Mouse (Mus musculus) heart, embryonic 14.5 days (tissue): ENCODE measurements around the gene Iqcn. TPM values are rescaled to one million over a fixed set of nuclear protein-coding genes. Genes with fewer than 3 reads are reported as not detected.
A peak's percentile ranks its signal among the peaks of the same experiment; 100 is the strongest.

Experiments
- ATAC-seq: fragments of 200-750 bp; cut with Nextera tagmentation; 2 replicates; pipeline ENCODE4 v1.8.0; 2017; ENCODE audit warnings: low read depth, moderate TSS enrichment; ENCODE audit not compliant: insufficient number of reproducible peaks, insufficient read depth, low FRiP score
- H3K27ac ChIP-seq, 2 experiments: fragments of 200-500 bp in 1 of 2; fragments of 300-500 bp in 1 of 2; sonication (generic) in 1 of 2; replicated peaks in 1 of 2; 2 replicates each; pipeline ENCODE4 v1.5.1; 2012 to 2014; ENCODE audit warnings: low read depth in 2 of 2, low read length in 2 of 2, control low read depth in 1 of 2, mild to moderate bottlenecking in 1 of 2, mixed read lengths in 1 of 2; ENCODE audit not compliant: control insufficient read depth in 1 of 2, insufficient read depth in 1 of 2
- H3K27me3 ChIP-seq: fragments of 300-500 bp; sonication (generic); 2 replicates; pipeline ENCODE4 v1.6.1; 2014; ENCODE audit warnings: mild to moderate bottlenecking, low read length, control low read depth; ENCODE audit not compliant: control insufficient read depth, insufficient read depth
- H3K36me3 ChIP-seq: fragments of 300-500 bp; sonication (generic); 2 replicates; pipeline ENCODE4 v1.6.1; 2014; ENCODE audit warnings: mild to moderate bottlenecking, control low read depth, low read length, mixed read lengths; ENCODE audit not compliant: control insufficient read depth, insufficient read depth
- H3K4me1 ChIP-seq, 2 experiments: fragments of 200-500 bp in 1 of 2; fragments of 300-500 bp in 1 of 2; sonication (generic) in 1 of 2; 2 replicates each; pipeline ENCODE4 v1.6.1; 2012 to 2014; ENCODE audit warnings: low read length in 2 of 2, control low read depth in 1 of 2, mixed read lengths in 1 of 2; ENCODE audit not compliant: control insufficient read depth in 2 of 2, insufficient read depth in 2 of 2
- H3K4me2 ChIP-seq: fragments of 300-500 bp; sonication (generic); 2 replicates; pipeline ENCODE4 v1.6.1; 2014; ENCODE audit warnings: mild to moderate bottlenecking, low read length
- H3K4me3 ChIP-seq, 2 experiments: fragments of 200-500 bp in 1 of 2; fragments of 300-500 bp in 1 of 2; sonication (generic) in 1 of 2; 2 replicates each; pipeline ENCODE4 v1.5.1; 2012 to 2014; ENCODE audit warnings: low read length in 2 of 2, mild to moderate bottlenecking in 2 of 2, control low read depth in 1 of 2, low read depth in 1 of 2, moderate library complexity in 1 of 2; ENCODE audit not compliant: control insufficient read depth in 1 of 2, insufficient read depth in 1 of 2
- H3K9ac ChIP-seq: fragments of 300-500 bp; sonication (generic); 2 replicates; pipeline ENCODE4 v1.6.1; 2014; ENCODE audit warnings: mild to moderate bottlenecking, low read length
- H3K9me3 ChIP-seq: fragments of 300-500 bp; sonication (generic); 2 replicates; pipeline ENCODE4 v1.6.1; 2016; ENCODE audit warnings: low read length, control low read depth; ENCODE audit not compliant: control insufficient read depth
- WGBS: fragments of 180-500 bp; shearing (Covaris S2); extraction: QIAGEN DNeasy Blood & Tissue Kit; methylation state at CpG from one replicate; pipeline ENCODE4 v1.1.7; 2014; 5-methylcytosine and 5-hydroxymethylcytosine counted together
- polyA plus RNA-seq: library from polyadenylated mRNA; unstranded; fragments of >200 nt; fragmentation: Nextera tagmentation; extraction: Ambion mirVana; gene quantifications from 2 replicates; pipeline ENCODE4 v1.2.1, GENCODE M21; 2014

Iqcn gene
- polyA plus RNA-seq, 1 experiment from 2014 or later, result not detected

- Histone ChIP-seq H3K4me2 (no peak overlapping the region), H3K9ac (no peak overlapping the region), H3K36me3 (no peaks in the 10 kb centered on the region), H3K4me3 (no peak overlapping the region), H3K4me1 (peaks cover 6 to 18% of the 10 kb centered on the region in 2 experiments; a peak in 3 of 4 replicates), H3K27ac (no peak overlapping the region), H3K27me3 (peaks cover 82% of the 10 kb centered on the region), H3K9me3 (no peaks in the 10 kb centered on the region)
- 78% methylated on average over 18 of the region's 18 CpGs for WGBS
- no peak for ATAC-seq
Observed at GRCm38 (mm10) chr8:70747211-70747890, 44.1 kb downstream of the Iqcn start.

GRCm38 (mm10) chr8:70748246-70749096, 45.2 kb downstream of the Iqcn start:
- no peaks in the 10 kb centered on the region for H3K9me3 ChIP-seq
- H3K9ac ChIP-seq, result no peak overlapping the region
- no peak overlapping the region for H3K4me3 ChIP-seq
- peaks cover 71% of the 10 kb centered on the region for H3K27me3 ChIP-seq
- no peak overlapping the region for H3K27ac ChIP-seq
- no peak overlapping the region for H3K4me2 ChIP-seq
- peaks cover 10 to 17% of the 10 kb centered on the region in 2 experiments for H3K4me1 ChIP-seq
- 78% methylated on average over 23 of the region's 23 CpGs for WGBS
- no peaks in the 10 kb centered on the region for H3K36me3 ChIP-seq
- no peak for ATAC-seq

- Histone ChIP-seq H3K27ac (no peak overlapping the region), H3K9ac (no peak overlapping the region), H3K27me3 (peaks cover 64% of the 10 kb centered on the region), H3K4me3 (no peak overlapping the region), H3K36me3 (no peaks in the 10 kb centered on the region), H3K4me1 (peaks cover 14 to 19% of the 10 kb centered on the region in 2 experiments), H3K4me2 (no peak overlapping the region), H3K9me3 (no peaks in the 10 kb centered on the region)
- WGBS, result 69% methylated on average over 19 of the region's 19 CpGs
- ATAC-seq, result no peak
Observed at GRCm38 (mm10) chr8:70749097-70749674, 45.9 kb downstream of the Iqcn start.

- ATAC-seq, result no peak
- H3K27me3 ChIP-seq, result peaks cover 54% of the 10 kb centered on the region
Observed at GRCm38 (mm10) chr8:70750128-70750680, 46.9 kb downstream of the Iqcn start.

GRCm38 (mm10) chr8:70752000-70752764, 48.9 kb downstream of the Iqcn start:
- H3K9me3 ChIP-seq, result no peaks in the 10 kb centered on the region
- peaks cover 34% of the 10 kb centered on the region for H3K27me3 ChIP-seq
- peaks cover 13% of the 10 kb centered on the region for H3K36me3 ChIP-seq
- no peak overlapping the region for H3K4me3 ChIP-seq
- 0 out of 2 replicates have a peak overlapping the region, but pooled peaks have one; percentile 51 for H3K9ac ChIP-seq
- 25% methylated on average over 11 of the region's 11 CpGs for whole genome bisulfite sequencing
- no peak for ATAC-seq
- no peak overlapping the region for H3K4me2 ChIP-seq
- H3K4me1 ChIP-seq, result peaks cover 15 to 27% of the 10 kb centered on the region in 2 experiments
- peak overlapping the region; percentile 69 to 70; a peak in 3 of 4 replicates for H3K27ac ChIP-seq

More at GRCm38 (mm10) chr8:70750128-70750680, 46.9 kb downstream of the Iqcn start:
- Histone ChIP-seq H3K36me3 (no peaks in the 10 kb centered on the region), H3K27ac (no peak overlapping the region), H3K4me1 (peaks cover 15 to 22% of the 10 kb centered on the region in 2 experiments), H3K4me3 (no peak overlapping the region), H3K4me2 (no peak overlapping the region), H3K9me3 (no peaks in the 10 kb centered on the region), H3K9ac (no peak overlapping the region)
- 72% methylated on average over 13 of the region's 13 CpGs for WGBS

- Histone ChIP-seq H3K9me3 (no peaks in the 10 kb centered on the region), H3K9ac (peak overlapping the region; percentile 51; the same call in 1 of the 2 replicates), H3K27ac (peak overlapping the region; percentile 70 to 79), H3K4me3 (peak overlapping the region in 1 of 2 experiments; percentile 8; a peak in 2 of 4 replicates), H3K27me3 (peaks cover 25% of the 10 kb centered on the region), H3K36me3 (peaks cover 23% of the 10 kb centered on the region), H3K4me2 (peak overlapping the region; percentile 97), H3K4me1 (peaks cover 15 to 27% of the 10 kb centered on the region in 2 experiments)
- ATAC-seq, result no peak
- 12% methylated on average over 21 of the region's 21 CpGs for WGBS
Observed at GRCm38 (mm10) chr8:70753151-70753550, 49.9 kb downstream of the Iqcn start.
